Mouse (Mus musculus) layer of hippocampus, adult 8-10 months (tissue): ENCODE measurements around the gene Orc3. TPM values are rescaled to one million over a fixed set of nuclear protein-coding genes. Genes with fewer than 3 reads are reported as not detected.
"Not testable (repeated sequence)": the region's sequence is repeated elsewhere in the genome, so short reads cannot be mapped to it uniquely, and the experiment has no call there.

ENCODE experiments used
- DNase-seq, 2 experiments: peaks; one replicate each; pipeline ENCODE4 v3.0.0; 2022; ENCODE audit warnings: low spot score in 2 of 2
- total RNA-seq, 4 experiments: library from RNA; stranded (reverse); gene quantifications; 2 replicates each; pipeline ENCODE4 v1.2.4; 2022

Orc3 gene
- total RNA-seq, 4 experiments from 2014 or later, result 53.1 to 61.6 (median 58.3) TPM

DNA sequence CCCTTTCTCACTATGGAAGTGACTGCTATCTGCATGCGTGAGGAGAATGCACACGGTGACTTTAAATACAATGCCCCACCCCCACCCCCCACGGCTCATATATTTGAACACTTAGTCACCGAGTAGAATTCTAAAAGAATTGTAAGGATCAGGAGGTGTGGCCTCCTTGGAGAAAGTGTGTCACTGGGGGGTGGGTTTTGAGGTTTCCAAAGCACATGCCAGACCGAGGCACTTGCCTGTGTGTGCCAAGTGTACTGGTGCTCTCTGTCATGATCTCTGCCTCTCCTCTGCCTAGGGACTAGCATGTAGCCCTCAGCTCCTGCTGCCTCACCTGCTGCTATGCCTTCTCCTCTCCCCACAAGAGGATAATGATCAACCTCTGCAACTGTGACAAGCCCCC, 32.3 kb downstream of the Orc3 start:
- DNase-seq, result no peak

DNA sequence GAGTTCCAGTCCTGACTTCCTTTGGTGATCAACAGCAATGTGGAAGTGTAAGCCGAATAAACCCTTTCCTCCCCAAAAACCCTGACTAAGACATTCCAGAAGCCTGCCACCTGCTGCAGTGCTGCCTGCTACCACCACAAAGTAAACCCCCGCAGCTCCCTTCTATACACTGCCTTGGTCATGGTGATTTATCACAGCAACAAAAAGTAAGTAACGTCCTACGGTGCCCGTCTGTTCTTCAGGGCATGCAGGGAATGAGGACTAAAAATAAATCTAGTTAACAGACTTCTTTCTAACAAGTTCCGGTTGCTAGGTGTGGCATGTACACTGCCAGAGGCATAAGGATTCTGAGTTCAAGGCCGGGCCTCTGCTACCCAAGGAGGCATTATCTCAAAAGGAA, 32.8 kb downstream of the Orc3 start:
- DNase-seq, result no peak

DNA sequence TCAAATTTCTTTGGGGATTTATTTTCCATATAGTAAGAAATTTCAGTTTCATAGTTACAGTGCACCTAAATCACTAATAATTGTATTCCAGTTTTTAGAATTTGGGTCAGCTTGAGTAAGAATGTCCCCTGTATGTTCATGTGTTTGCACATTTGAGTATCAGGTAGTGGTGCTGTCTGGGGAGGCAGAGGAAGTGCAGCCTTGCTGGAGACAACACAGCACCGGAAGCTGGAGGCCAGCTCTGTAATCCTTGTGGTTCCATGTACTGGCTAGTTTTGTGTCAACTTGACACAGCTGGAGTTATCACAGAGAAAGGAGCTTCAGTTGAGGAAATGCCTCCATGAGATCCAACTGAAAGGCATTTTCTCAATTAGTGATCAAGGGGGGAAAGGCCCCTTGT, 33.3 kb downstream of the Orc3 start:
- not testable (repeated sequence) for DNase-seq

DNA sequence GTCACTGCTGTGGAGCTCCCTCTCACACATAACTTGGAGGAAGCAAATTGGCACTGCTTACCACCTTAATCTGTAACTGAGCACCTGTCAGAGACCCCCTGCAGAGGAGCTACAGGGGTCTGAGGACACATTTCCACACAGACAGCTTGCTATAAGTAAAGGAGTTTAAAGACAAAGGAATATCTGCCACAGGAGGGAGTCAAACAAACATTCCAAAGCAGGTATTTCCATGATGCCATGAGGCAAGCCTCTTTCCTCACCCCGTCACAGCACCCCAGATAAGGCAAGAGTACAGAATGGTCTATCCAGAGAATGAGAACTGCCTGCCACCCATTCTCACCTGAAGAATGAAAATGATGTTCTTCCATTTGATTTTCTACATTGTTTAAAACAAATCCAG, 35.5 kb downstream of the Orc3 start:
- no peak for DNase-seq

DNA sequence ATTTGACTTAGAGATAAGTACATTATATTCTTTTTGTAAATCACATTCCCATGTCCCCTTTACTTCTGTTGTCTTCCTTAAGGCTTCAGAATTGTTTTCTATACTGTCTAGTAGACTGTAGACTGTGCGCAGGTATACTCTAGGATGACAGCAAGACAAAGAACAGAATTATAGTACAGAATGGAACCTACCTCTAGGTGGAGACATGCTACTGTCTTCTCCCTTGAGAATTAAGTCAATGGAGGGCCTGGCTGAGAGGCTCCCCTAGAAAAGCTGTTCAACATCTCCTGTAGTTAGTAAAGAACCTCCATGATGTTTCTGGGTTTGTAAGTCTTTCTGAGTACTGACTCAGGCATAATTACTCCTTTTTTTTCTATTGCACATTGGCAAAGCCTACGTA, 37.7 kb downstream of the Orc3 start:
- DNase-seq, result no peak

DNA sequence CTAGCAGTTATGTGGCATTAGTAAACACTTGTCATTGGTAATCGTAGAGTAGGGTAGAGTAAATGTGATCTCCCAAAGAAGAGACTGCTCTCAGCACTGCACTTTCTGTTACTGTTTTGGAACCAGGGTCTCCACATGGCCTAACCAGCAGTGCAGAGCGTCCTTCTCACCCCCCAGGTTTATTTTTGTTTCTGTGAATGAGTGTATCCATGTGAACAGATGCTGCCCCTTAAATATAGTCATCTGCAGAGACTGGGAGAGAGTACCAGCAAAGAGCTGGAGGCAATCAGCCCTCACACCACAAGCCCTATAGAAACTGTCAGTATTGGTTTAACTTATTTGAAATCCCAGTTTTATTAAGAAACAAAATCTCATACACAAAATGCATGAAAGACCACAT, 41.9 kb downstream of the Orc3 start:
- no peak for DNase-seq

DNA sequence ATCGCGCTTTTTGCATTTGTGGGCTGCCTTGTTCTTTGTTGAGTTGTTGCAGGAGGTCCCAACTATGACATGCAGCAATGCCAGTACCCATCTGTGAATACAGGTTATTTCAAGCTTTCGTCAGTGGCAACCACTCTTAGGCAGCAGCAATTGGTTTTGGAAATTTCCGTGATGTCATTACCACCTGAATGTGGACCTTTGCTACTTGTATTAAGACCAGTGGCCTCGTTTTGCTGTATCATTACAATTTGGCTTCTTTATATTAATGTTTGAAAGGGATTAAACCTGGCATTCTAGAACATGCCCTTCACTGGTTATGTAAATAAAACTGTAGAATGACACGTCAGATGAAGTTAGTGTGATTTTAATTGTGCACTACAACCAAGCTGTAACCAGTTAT, 48.5 kb downstream of the Orc3 start:
- DNase-seq, result no peak

DNA sequence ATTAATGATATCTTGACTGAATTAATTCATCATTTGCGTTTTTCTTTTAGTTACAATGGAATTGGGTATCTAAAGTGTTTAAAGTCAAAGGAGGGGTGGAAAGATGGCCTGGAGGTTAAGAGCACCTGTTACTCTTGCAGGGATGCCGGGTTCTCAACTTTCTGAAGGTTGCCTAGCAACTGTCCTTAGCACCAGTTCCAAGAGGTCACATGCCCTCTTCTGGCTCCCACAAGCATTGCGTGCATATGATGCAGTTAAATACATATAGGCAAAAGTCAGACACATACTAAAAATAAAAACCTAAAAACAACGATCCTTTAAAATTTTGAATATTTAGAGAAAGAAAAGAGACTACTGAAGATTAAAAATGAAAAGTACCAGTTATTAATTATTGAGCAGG, 53.8 kb downstream of the Orc3 start:
- no peak for DNase-seq

DNA sequence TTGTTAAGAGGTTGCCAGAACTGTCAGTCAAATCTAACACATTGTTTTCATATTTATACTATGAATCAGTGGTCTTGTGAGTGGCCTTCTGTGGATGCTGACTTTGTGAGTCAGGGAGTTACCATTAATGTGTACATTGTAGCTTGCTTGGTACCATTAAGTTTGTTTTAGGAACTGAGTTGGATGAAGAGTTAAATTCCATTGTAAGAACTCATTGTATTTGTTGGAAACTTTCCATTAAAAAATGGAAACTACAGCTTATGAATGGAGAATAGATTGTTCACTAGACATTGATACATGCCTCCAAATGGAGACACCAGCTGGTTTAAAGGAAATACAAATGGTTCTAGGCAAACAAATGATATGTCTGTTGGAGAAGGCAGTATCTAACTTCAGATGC, 58.6 kb downstream of the Orc3 start:
- no peak for DNase-seq

DNA sequence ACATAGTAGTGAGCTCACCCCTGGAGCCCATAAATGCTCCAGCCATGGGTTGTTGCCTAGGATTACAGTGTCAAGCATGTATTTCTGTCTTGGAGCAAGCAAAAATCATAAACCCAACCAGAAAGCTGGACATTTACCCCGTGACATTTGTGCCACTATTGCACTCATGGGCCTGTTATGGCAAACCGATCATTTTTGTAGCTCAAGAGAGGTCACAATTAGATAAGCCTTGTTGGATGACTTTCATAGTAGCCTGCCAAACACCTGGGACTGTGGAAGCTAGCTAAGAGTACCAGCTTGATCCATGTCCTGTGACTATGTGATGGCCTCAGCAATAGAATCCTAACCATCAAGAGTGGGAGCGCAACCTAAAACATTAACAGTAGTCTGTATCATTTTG, 59.1 kb downstream of the Orc3 start:
- DNase-seq, result no peak

DNA sequence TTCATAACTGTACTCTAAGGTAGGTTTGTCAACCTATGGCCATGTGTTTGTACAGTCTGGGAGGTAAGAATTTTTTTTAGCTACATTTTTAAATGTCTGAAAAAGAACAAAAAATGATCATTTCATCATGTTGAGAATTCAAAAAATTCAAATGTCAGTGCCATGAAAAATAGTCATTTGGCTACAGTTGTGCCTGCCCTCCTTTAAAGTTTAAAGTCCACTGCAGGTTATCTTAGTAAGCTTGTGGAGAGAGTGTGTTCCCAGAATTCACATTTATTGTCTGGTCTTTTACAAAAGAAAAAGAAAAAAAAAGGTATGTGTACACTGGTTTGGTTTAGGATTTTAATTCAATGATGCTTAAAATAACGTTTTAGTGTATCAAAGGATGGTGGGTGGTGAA, 60.1 kb downstream of the Orc3 start:
- DNase-seq, result no peak

DNA sequence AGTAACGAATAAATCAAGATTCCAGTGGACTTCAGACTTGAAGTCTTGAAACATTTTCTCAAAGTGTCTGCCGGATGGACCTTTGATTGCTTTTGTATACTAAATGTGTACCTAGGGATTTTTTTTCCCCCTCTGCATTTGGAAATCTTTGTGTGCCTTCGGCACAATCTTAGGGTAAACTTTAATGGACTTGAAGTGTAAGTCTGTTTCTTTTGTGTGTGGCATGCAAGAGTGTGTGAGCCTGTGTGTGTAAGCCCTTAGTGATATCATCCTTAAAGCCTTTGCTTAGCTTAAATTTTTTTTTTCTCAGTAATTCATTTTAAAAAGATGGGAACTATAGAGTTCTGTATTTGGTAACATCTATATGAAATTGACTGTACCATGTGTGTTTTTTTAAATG, 62.8 kb downstream of the Orc3 start:
- DNase-seq, result no peak

DNA sequence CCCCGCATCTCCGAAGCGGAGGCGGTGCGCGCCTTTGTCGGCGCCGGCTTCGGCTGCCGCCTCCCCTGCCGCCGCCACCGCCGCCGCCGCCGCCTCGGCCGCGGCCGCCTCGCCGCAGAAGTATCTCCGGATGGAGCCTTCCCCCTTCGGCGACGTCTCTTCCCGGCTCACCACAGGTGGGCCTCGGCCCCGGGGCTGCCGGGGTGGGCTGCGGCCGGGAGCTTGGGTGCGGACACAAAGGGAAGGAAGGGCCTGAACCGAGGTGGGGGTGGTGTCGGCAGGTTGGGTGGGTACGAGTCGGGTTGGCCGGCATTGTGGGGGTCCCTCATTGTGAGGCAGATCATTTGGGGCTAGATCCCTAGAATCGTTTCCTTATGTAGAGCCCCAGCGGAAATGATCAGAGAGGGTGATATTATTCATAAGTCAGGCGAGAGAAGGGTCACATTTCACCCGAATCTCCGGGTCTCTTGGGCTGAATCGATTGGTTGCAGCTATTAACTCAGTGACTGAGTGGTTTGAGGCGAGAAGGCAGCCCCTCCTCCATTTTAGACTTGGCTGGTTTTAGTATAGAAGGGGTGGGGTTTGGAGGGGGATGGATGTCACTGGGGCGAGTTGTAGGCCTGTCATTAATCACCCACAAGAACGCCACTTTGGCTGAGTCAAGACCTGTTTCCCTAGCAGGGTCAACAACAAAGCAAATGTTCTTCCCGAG, 63.5 kb downstream of the Orc3 start:
- DNase-seq, result no peak

DNA sequence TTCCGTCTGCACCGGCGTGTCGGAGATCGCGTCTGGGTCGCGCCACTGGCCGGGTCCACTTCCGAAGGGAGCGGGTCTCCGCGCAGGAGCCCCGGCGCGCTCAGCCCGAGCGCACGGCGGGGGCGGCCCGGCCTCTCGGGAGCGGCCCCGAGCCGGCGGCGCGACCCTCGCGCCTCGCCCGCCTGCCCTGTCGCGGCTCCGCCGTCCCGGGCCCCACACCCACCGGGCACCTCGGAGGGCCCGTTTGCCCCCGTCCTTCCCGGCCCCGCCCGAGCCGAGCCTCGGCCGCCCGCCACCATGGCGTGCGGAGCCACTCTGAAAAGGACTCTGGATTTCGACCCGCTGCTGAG, 64.0 kb downstream of the Orc3 start, which contains the start of gene Akirin2:
Gene Akirin2 (plus strand): TSS at position 190 of the 350 bp plus-strand sequence.
- DNase-seq, result no peak

DNA sequence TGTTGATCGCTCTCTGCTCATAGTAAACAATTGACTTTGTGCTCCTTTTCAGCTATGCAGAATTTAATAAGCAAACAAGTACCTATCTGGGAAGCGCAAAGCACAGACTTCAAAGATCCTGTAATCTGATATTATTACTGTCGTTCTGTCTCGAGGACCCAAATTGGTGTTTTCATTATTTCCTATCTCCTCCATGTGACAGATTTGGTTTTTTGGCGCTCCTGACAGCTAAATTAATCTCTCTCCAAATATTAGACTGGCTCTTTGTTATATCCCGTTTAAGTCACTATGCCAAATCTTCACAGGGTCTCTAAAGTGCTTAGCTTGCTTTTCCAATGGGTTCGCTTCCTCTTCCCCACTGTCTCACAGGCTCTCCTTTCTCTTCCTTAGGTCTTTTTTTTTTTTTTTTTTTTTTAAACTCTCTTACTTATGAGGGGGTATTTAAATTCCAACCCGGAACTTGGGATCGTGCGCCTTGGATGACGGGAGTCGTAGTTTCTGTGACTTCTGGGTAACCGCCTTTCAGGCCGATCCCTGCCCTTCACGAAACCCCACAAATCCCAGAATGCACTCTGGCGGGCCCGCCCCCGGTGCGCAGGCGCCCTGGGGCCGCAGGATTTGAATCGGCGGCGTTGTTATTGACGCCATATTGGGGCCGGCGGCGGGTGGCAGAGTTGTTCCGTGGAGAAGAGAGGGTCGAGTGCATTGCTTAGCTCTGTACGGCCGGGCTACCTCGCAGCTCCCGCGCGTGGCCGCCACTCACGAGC, 64.6 kb downstream of the Orc3 start:
- DNase-seq, result peak; percentile 95 to 97

DNA sequence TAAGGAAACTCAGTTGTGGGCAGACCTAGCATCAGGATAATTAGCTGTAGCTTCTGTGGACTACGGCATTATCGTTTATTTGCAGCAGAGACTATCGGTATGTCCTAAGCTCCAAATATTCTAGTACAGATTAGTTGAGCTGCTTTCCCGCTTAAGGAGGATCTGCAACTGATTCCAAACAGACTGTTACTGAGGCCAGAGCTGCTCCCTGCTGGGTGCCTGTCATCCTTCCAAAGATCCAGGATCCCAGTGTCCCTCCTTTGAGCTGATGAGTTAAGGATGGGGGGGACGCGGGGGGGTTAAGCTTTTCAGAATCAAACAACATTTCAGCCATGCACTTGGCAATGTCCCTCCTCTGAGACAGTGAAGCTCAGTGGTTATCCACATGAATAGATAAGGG, 84.8 kb downstream of the Orc3 start:
- DNase-seq, result no peak

DNA sequence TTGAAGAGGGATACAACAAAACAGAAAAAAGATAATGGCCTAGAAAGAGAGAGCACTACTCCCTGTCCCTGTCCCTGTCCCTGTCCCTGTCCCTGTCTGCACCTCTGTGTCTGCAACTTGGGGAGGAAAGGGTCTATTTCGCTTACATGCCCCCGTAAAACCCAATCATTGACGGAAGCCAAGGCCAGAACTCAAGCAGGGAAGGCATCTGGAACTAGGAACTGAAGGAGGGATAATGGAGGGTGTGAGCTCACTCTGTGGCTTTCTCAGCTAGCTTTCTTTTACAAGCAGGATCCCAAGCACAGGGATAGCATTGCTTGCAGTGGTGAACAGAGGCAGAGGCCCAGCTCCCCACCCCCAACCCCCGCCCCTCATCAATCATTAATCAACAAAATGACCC, 85.4 kb downstream of the Orc3 start:
- DNase-seq, result no peak

DNA sequence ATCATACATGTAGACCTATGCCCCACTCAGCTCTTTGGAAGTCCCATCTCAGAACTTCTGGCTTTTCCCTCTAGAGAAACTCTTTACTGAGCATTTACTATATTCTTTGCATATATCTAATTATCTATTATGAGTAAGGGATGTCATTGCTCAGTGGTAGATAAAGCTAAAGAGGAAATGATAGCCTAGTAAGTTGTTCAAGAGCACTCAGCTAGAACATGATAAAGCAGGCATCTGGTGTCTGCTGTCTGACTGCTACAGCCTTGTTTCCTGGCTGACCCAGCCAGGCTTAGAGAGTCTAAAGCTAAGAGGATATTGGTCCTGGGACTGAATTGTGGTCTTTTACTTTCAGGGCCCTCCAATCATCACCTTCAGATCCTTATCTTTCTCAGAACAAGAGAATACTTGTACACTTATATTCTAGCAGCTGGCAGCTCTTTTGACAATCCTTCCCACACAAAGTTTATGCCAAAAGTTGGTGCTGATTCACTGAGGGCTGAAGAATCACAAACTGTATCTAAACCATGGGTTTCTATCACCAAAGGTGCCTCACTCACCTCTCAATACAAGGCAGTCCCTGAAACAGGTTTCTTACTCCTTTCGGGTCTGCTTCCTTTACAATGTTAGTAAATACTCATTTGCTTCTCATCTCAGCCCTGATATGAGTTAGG, 86.2 kb downstream of the Orc3 start:
- no peak for DNase-seq

DNA sequence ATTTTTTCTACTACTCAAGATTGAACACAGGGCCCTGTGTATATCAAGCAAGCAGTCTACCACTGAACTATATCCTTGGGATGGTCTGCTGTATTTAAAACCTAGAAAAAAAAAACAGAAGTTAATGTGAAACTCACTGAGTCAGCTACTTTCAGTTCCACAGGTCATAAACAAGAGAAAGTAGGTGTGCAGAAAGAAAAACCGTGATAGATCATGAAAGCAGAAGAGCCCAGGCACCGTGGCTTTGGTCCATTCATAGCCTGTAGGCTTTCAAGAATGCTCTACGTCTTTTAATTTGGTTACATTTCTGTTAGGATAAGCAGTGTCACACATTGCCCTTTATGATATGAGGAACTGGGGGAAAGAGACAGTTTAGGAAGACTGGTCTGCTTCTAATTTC, 88.0 kb downstream of the Orc3 start:
- DNase-seq, result no peak

DNA sequence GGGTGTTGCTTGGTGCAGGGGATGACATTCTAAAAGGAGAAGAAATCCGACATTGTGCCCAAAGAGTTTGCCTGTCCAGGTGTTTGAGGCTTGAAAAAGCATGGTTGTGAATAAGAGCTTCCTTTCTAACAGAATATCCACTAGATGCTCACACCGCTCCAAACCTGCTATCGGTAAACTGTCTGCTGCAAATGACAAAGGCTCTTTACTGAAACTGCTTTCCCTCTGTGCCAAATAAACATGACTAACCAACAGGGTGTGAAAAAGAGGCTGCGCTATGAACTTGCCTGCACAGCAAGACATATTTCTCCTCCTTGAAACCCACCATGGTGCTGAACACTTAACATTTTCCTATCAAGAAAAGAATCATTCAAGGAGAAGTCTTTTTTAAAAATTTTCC, 91.2 kb downstream of the Orc3 start:
- no peak for DNase-seq

DNA sequence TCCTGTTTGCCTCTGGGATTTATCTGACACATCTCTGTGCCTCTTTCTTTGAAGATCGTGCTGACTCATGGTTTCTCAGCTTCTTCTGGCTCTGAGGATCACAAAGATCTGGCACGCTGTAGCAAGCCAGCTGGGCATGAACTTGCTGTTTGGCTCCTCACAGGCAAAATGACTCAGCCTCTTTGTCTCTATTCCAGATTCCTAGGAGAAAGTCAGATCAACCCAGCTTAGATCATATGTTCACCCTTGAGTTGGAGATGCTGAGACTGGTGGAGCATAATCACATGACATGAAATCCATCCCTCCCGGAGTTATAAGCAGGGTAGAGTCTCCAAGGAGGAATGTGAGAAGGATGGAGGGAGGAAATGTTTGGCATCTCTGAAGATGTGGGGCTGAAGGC, 91.9 kb downstream of the Orc3 start:
- DNase-seq, result peak; percentile 50 to 52
